Mouse (Mus musculus) embryonic facial prominence, embryonic 14.5 days (tissue): ENCODE data around the gene Pithd1. TPM values are rescaled to one million over a fixed set of nuclear protein-coding genes. Genes with fewer than 3 reads are reported as not detected.
A peak's percentile ranks its signal among the peaks of the same experiment; 100 is the strongest.

Source experiments
- ATAC-seq: fragments of 200-750 bp; cut with Nextera tagmentation; 2 replicates; pipeline ENCODE4 v1.8.0; 2017; ENCODE audit warnings: low read depth, moderate number of reproducible peaks, moderate TSS enrichment
- DNase-seq: peaks from one replicate; pipeline ENCODE4 v3.0.0-alpha.2; 2015; ENCODE audit warnings: low spot score
- H3K27ac ChIP-seq: fragments of 300-500 bp; sonication (generic); replicated peaks from 2 replicates; pipeline ENCODE4 v1.5.1; 2014; ENCODE audit warnings: low read depth, mild to moderate bottlenecking, low read length, moderate library complexity
- H3K27me3 ChIP-seq: fragments of 300-500 bp; sonication (generic); replicated peaks from 2 replicates; pipeline ENCODE4 v1.6.1; 2014; ENCODE audit warnings: low read length; ENCODE audit not compliant: control insufficient read depth, insufficient read depth
- H3K36me3 ChIP-seq: fragments of 300-500 bp; sonication (generic); 2 replicates; pipeline ENCODE4 v1.6.1; 2014; ENCODE audit warnings: low read length, mixed read lengths; ENCODE audit not compliant: control insufficient read depth, insufficient read depth
- H3K4me1 ChIP-seq: fragments of 300-500 bp; sonication (generic); 2 replicates; pipeline ENCODE4 v1.6.1; 2014; ENCODE audit warnings: antibody characterized with exemption, low read length; ENCODE audit not compliant: control insufficient read depth, insufficient read depth
- H3K4me2 ChIP-seq: fragments of 300-500 bp; sonication (generic); 2 replicates; pipeline ENCODE4 v1.6.1; 2014; ENCODE audit warnings: low read depth, mild to moderate bottlenecking, low read length, moderate library complexity, mixed read lengths
- H3K4me3 ChIP-seq: fragments of 300-500 bp; sonication (generic); 2 replicates; pipeline ENCODE4 v1.5.1; 2014; ENCODE audit warnings: low read depth, mild to moderate bottlenecking, low read length
- H3K9ac ChIP-seq: fragments of 300-500 bp; sonication (generic); 2 replicates; pipeline ENCODE4 v1.6.1; 2014; ENCODE audit warnings: low read depth, mild to moderate bottlenecking, low read length, moderate library complexity, mixed read lengths
- H3K9me3 ChIP-seq: fragments of 300-500 bp; sonication (generic); 2 replicates; pipeline ENCODE4 v1.6.1; 2016; ENCODE audit warnings: low read length; ENCODE audit not compliant: control insufficient read depth
- WGBS: fragments of 180-500 bp; shearing (Covaris S2); extraction: QIAGEN DNeasy Blood & Tissue Kit; methylation state at CpG from one replicate; pipeline ENCODE4 v1.1.7; 2014; 5-methylcytosine and 5-hydroxymethylcytosine counted together
- polyA plus RNA-seq: library from polyadenylated mRNA; unstranded; fragments of >200 nt; fragmentation: Nextera tagmentation; extraction: Ambion mirVana; gene quantifications from 2 replicates; pipeline ENCODE4 v1.2.1, GENCODE M21; 2014

Gene Pithd1
- polyA plus RNA-seq, 1 experiment from 2014 or later, result 48.3 TPM

DNA sequence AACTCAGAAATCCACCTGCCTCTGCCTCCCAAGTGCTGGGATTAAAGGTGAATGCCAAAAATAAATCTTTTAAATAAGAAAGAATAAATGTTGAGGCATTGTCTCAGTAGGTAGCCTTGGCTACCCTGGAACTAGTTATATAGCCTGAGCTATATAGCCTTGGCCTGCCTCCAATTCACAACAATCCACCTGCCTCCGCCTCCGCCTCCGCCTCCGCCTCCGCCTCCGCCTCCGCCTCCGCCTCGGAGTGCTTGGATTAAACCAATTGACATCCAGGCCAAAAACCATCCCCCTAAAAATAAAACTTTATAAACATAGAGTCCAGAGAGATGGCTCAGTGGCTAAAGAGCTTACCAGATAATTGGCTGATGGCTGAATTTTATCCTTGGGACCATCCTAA, 35.9 kb upstream of the Pithd1 start:
- Histone ChIP-seq H3K9me3 (no peaks in the 10 kb centered on the region), H3K9ac (no peak overlapping the region), H3K27me3 (no peaks in the 10 kb centered on the region), H3K4me2 (no peak overlapping the region), H3K27ac (no peak overlapping the region), H3K36me3 (no peaks in the 10 kb centered on the region), H3K4me3 (no peak overlapping the region), H3K4me1 (peaks cover 6% of the 10 kb centered on the region)
- 96% methylated on average over 9 of the region's 9 CpGs for WGBS
- ATAC-seq (no peak), DNase-seq (no peak)

DNA sequence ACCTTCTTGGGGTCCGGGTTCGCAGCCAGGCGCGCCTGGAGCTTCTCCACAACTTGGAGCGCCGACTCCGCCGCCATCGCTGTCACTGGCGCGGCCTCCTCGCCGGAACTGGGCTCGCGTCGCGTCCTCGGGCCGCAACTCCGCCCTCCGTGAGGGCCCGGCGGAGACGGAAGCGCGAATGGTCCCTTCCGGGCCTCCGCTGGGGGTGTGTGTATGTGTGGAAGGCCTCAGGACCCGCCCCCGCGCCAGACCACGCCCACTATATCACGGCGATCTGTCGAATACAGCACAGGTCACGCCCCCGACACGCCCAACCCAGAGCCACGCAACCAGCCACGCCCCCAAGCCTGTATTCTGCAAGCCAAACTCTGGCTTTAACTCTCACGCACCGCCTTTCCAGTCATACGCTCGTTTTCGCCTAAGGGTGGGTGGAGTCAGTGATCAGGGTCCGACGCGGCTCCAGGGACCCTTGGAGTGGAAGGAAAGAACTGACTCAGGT, 34.5 kb upstream of the Pithd1 start, which contains the start of gene Eloa:
Gene Eloa (minus strand): TSS at position 215 of the 499 bp plus-strand sequence.
- DNase-seq (peak; percentile 99), ATAC-seq (peak; percentile 99)
- Histone ChIP-seq H3K27ac (peak within 1 kb of the TSS; percentile 89), H3K9me3 (no peaks in the 10 kb centered on the region), H3K4me2 (peak within 1 kb of the TSS; percentile 85), H3K9ac (peak within 1 kb of the TSS; percentile 97), H3K4me3 (peak within 1 kb of the TSS; percentile 83), H3K27me3 (no peaks in the 10 kb centered on the region), H3K36me3 (no peaks in the 10 kb centered on the region), H3K4me1 (peaks cover 6% of the 10 kb centered on the region)
- WGBS, result under 1% methylated on average over 23 of the region's 48 CpGs

DNA sequence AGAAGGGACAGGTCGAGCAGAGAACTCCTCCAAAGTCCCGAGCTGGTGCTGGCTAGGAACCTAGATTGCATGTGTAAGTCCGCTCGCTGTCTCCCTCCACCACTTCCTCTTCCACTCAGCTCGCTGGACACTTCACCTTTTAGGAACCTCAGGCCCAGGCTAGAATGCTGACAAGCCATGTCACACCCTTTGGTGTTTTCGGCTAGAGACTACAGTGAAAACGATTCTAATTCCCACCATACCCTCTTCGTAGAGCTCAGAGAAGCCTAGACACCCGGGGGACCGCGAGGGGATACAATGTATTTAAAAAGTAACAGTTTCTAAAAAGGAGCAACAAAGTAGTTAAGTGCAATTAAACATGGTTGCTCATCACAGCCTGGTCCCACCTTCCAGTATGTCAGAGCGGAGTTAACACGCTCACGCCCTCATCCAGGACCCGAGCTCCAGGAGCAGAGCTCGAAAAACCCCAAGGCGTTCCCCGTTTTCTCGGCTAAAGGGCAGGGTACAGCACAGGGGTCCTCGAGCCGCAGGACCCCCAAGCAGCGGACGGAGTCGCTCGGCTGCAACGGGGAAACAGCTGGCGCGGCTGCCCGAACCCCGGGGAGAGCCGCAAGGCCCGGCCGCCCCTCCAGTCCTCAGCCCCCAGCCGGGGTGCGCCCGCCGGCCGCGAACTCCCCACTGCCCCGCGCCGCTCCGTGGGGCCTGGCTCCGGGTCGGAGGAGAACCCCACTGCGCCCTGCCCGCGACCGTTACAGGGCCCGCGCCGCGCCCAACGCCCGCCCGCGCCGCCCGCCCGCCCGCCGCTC, 33.9 kb upstream of the Pithd1 start:
- WGBS, result under 1% methylated on average over 23 of the region's 62 CpGs

DNA sequence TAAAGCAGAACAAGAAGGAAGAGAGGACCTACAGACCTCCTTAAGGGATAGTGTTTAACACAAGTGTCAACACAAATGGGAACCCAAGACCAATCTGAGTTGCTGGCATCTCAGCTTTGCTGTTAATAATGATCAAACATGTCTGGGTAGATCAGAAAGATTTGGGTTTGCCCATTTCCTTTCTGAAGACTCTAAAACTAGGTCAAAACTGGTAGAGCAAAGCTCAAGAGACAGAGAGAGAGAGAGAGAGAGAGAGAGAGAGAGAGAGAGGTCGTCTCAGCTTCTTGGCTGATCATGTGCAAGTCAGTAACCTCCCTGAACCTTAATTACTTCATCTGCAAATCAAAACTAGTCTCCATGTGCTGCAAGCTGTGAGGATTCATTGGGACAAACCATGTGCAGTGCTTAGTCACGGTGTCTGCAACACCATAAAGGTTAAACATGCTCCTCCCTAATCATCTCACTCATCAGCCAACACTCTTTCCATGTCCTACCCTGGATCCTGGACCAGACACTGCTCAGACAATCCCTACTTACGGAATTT, 29.1 kb upstream of the Pithd1 start:
- H3K4me3 ChIP-seq, result no peak overlapping the region
- H3K36me3 ChIP-seq, result peaks cover 29% of the 10 kb centered on the region
- no peak overlapping the region for H3K27ac ChIP-seq
- H3K27me3 ChIP-seq, result no peaks in the 10 kb centered on the region
- no peak overlapping the region for H3K4me2 ChIP-seq
- ATAC-seq (no peak), DNase-seq (no peak)
- peaks cover 6% of the 10 kb centered on the region for H3K4me1 ChIP-seq
- H3K9ac ChIP-seq, result no peak overlapping the region
- WGBS, result 76% methylated on average over 3 of the region's 3 CpGs
- H3K9me3 ChIP-seq, result no peaks in the 10 kb centered on the region

More for the DNA sequence above, 33.9 kb upstream of the Pithd1 start:
- H3K4me1 ChIP-seq, result peaks cover 6% of the 10 kb centered on the region
- H3K9ac ChIP-seq, result peak overlapping the region; percentile 97
- H3K27me3 ChIP-seq, result no peaks in the 10 kb centered on the region
- H3K9me3 ChIP-seq, result no peaks in the 10 kb centered on the region
- peak overlapping the region; percentile 83 for H3K4me3 ChIP-seq
- peak; percentile 75 for ATAC-seq
- peak overlapping the region; percentile 85 for H3K4me2 ChIP-seq
- no peaks in the 10 kb centered on the region for H3K36me3 ChIP-seq
- no peak for DNase-seq
- H3K27ac ChIP-seq, result peak overlapping the region; percentile 89

DNA sequence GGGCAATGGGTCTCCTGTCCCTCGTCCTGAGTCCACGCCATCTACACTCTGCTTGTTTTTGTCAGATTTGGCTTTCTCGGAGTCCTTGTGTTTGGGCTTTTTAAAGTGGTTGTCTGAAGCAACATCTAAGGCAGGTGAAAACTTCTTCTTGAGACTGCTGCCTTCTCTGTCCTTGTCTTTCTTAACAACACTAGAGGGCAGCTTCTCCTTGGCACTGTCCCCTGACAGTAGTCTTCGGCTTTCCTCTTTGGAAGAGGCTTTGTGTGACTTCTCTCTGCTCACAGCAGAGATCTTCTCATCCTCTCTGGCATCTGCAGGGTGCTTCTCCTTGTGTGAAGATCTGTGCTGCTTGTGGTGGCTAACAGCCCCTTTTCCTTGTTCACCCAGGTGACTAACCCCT, 23.5 kb upstream of the Pithd1 start:
- DNase-seq, result no peak
- H3K9me3 ChIP-seq, result no peaks in the 10 kb centered on the region
- H3K4me2 ChIP-seq, result no peak overlapping the region
- peaks cover 80% of the 10 kb centered on the region for H3K36me3 ChIP-seq
- H3K27ac ChIP-seq, result no peak overlapping the region
- no peak overlapping the region for H3K4me3 ChIP-seq
- H3K27me3 ChIP-seq, result no peaks in the 10 kb centered on the region
- H3K4me1 ChIP-seq, result no peaks in the 10 kb centered on the region
- WGBS, result 89% methylated on average over 4 of the region's 4 CpGs
- H3K9ac ChIP-seq, result no peak overlapping the region
- ATAC-seq, result no peak

DNA sequence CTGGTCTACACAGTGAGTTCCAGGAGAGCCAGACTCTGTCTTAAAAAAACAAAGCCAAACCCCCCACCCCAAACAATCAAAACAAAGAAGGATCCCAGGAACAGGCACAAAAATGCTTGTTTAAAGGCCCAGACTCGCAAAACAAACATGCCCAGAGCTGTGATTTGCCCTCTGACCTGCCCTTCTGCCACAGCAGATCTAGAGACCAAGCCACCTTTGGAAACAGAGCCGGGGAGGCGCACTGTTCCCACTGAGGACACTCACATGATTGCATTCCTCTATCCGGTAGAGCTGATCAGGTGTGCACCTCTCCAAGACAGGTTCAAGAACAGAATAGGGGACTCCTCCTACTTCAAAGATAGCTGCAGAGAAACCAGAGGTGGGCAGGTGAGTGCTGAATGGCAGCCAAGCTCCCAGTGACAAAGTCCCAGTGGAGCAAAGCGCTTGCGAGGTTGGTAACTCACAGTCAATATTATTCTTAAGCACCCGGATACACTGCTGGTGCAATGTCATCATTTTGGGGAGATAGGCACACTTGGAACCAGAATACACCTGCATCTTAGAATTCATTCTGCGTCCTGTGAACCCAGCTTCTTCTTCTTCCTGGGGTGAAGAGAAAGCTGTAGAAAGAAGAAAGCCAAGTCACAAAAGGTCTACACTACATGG, 21.9 kb upstream of the Pithd1 start:
- WGBS, result 80% methylated on average over 8 of the region's 8 CpGs
- Histone ChIP-seq H3K4me3 (no peak overlapping the region), H3K9me3 (no peaks in the 10 kb centered on the region), H3K36me3 (peaks cover 94% of the 10 kb centered on the region), H3K27ac (no peak overlapping the region), H3K4me2 (no peak overlapping the region), H3K9ac (no peak overlapping the region), H3K27me3 (no peaks in the 10 kb centered on the region), H3K4me1 (no peaks in the 10 kb centered on the region)
- ATAC-seq (no peak), DNase-seq (no peak)

DNA sequence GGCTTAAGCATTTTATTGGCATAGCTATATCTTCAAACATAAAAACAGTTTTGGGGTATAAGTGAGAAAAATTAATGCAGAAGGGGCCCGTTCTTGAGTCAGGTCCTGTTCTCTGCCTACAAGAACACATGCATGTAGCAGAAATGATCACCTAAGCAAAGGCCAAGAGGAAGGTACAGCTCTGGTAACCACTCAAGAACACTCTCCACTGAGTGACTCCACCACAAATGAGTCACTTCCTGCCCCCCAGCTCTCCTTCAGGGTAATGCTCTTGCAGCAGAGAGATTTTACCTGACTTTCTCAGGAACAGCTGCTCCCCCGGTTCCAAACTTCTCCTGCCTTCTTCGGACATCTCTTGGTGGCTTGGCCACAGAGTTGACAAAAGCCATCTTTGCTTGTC, 19.8 kb upstream of the Pithd1 start:
- no peak overlapping the region for H3K4me2 ChIP-seq
- DNase-seq (no peak), ATAC-seq (no peak)
- H3K27ac ChIP-seq, result no peak overlapping the region
- H3K9me3 ChIP-seq, result no peaks in the 10 kb centered on the region
- H3K4me3 ChIP-seq, result no peak overlapping the region
- 96% methylated on average over 3 of the region's 3 CpGs for WGBS
- H3K9ac ChIP-seq, result no peak overlapping the region
- no peaks in the 10 kb centered on the region for H3K4me1 ChIP-seq
- H3K27me3 ChIP-seq, result no peaks in the 10 kb centered on the region
- H3K36me3 ChIP-seq, result peaks cover 95% of the 10 kb centered on the region

DNA sequence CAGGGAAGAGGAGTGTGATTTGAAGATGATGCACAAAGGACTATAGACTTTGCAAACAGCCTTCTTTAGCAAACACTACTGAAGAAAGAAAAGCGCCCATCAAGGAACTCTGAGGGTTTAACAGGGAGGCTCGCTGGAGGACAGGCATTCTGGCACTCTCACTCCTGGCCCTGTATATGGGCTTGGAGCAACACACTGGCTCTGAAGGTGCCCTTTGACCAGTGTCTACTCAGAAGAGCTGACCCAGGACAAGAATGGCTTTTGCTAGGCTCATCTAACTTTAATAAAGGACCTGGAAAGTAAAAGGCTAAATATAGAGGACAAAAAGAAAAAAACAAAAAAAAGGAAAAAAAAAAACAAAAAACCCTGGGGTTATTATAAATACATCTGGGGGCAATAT, 17.9 kb upstream of the Pithd1 start:
- Histone ChIP-seq H3K9me3 (no peaks in the 10 kb centered on the region), H3K36me3 (peaks cover 80% of the 10 kb centered on the region), H3K4me2 (no peak overlapping the region), H3K9ac (no peak overlapping the region), H3K27ac (no peak overlapping the region), H3K4me1 (no peaks in the 10 kb centered on the region), H3K4me3 (no peak overlapping the region), H3K27me3 (no peaks in the 10 kb centered on the region)
- WGBS, result 94% methylated on average over 2 of the region's 2 CpGs
- DNase-seq (no peak), ATAC-seq (no peak)
